Mouse (Mus musculus) E14TG2a.4 (cell line): ENCODE data around the gene Tnfrsf14.

Experiments used
- H3K27me3 ChIP-seq: 2 replicates; pipeline ENCODE4 v1.6.1; 2014; ENCODE audit warnings: low read length, control low read depth; ENCODE audit not compliant: insufficient read depth
- H3K36me3 ChIP-seq: 2 replicates; pipeline ENCODE4 v1.6.1; 2014; ENCODE audit warnings: low read length, control low read depth; ENCODE audit not compliant: insufficient read depth
- H3K4me1 ChIP-seq: replicated peaks from 2 replicates; pipeline ENCODE4 v1.6.1; 2014; ENCODE audit warnings: low read depth, low read length, control low read depth
- H3K4me3 ChIP-seq: replicated peaks from 2 replicates; pipeline ENCODE4 v1.5.1; 2014; ENCODE audit warnings: mild to moderate bottlenecking, low read length
- H3K9me3 ChIP-seq: 2 replicates; pipeline ENCODE4 v1.6.1; 2014; ENCODE audit warnings: low read length, control low read depth
- CTCF ChIP-seq: conservative IDR thresholded peaks from 2 replicates; pipeline ENCODE4 v1.5.1; 2014; ENCODE audit warnings: low read length
- NANOG ChIP-seq: IDR thresholded peaks from 2 replicates; pipeline ENCODE4 v1.6.1; 2014; ENCODE audit warnings: borderline replicate concordance, low read length, mixed read lengths
- POU5F1 ChIP-seq: IDR thresholded peaks from 2 replicates; pipeline ENCODE4 v1.6.1; 2014; ENCODE audit warnings: low read length, borderline replicate concordance

Gene Tnfrsf14

DNA sequence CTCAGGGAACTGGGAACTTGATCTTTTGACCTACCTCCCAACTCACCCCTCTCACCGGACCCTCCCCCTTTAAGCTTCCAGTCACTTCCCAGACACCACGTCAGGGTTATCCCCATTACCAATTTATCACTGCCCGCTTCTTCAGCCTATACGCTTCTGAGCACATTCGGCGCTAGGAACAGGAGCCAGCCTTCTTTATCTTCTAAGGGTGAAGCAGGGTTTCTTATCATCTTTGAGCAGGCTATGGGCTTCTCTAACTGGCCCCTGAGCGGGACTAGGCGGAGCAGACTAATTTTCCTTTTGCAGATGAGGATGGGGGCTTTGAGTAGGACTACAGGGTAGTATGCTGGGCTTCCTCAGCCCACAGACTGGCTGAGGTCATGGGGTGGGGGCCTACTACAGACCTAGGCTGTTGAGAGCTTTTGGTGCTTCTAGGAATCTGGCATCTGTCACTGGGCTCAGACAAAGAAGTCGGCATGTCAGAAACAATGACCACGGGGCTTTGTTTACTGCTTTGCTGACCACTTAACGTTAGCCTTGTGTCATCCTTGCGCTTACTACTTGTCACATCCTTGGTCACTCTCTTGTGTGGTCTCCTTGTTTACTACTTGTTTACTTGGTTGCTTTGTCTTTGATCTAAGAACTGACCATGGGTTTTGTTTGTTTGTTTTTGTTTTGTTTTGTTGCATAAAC lies at the start of gene Tnfrsf14:
Gene Tnfrsf14 (minus strand): TSS at position 169 of the 693 bp plus-strand sequence.
- no peaks in the 10 kb centered on the region for H3K9me3 ChIP-seq
- peaks cover 30% of the 10 kb centered on the region for H3K27me3 ChIP-seq
- H3K4me3 ChIP-seq, result no peak within 1 kb of the TSS
- no peaks in the 10 kb centered on the region for H3K36me3 ChIP-seq
- H3K4me1 ChIP-seq, result peaks cover 31% of the 10 kb centered on the region
- no peak for TF ChIP-seq NANOG
- TF ChIP-seq CTCF, result no peak
- no peak for TF ChIP-seq POU5F1

DNA sequence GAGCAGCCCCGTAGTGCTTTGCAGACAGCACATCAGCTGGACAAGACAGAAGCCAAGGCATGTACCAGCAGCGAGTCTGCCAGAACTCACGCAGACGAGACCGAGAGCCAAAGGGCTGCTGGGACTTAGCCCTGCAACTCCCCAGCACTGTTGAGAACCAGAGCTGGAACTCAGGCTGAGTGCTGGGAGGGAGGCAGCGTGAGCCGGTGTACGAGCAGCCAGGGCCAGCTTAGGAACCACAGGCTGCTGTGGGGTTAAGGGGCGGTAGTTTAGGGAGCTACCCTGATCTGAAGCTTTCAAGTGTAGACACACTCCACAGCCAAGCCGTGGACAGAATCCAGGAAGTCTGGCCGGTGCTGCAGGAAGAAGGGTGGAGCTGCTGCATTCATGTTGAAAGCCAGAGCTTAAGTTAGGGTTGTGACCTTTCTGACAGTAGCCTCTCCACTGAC lies 45.8 kb upstream of the Tnfrsf14 start:
- Histone ChIP-seq H3K27me3 (no peaks in the 10 kb centered on the region), H3K4me1 (peaks cover 19% of the 10 kb centered on the region), H3K9me3 (peaks cover 61% of the 10 kb centered on the region), H3K36me3 (peaks cover 100% of the 10 kb centered on the region), H3K4me3 (no peak overlapping the region)
- no peak for TF ChIP-seq POU5F1
- TF ChIP-seq NANOG, result no peak
- no peak for TF ChIP-seq CTCF

DNA sequence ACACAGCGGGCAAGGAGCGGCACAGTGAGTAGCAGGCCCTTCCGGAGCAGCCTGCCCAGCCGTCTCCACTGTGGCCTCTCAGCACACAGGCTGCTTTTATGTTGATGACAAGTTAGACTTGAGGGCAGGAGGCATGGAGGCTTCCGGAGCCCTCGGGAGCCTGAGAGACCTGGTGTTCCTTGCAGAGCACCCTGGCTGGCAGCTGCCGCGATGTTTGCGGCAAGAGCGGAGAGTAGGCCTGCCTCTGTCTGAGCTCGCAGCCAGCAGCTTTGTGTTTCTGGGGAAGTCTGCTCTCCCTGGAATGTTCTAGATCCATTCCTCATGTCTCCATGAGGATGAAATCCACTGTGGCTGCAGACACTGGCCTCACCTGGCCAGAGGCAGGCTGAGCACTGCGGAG lies 44.2 kb upstream of the Tnfrsf14 start:
- TF ChIP-seq CTCF, result no peak
- TF ChIP-seq POU5F1, result no peak; the same call in 1 of the 2 replicates
- TF ChIP-seq NANOG, result no peak

DNA sequence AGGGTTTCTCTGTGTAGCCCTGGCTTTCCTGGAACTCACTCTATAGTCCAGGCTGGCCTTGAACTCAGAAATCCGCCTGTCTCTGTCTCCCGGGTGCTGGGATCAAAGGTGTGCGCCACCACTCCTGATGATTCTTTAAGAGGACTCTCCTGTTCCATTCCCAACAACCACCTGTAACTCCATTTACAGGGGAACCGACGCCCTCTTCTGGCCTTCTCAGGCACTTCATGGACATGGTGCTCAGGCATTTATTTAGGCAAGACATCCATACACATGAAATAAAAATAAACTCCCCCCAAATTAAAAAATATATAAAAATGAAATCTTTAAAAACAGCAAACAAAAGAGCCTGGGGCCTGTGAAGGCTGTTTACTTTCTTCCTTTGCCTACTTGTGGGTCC lies 38.8 kb upstream of the Tnfrsf14 start:
- H3K4me3 ChIP-seq, result no peak overlapping the region
- H3K36me3 ChIP-seq, result peaks cover 58% of the 10 kb centered on the region
- H3K9me3 ChIP-seq, result peaks cover 34% of the 10 kb centered on the region
- peaks cover 39% of the 10 kb centered on the region for H3K4me1 ChIP-seq
- H3K27me3 ChIP-seq, result peaks cover 17% of the 10 kb centered on the region
- TF ChIP-seq CTCF (peak; percentile 58), POU5F1 (no peak), NANOG (no peak)

More for the DNA sequence above, 44.2 kb upstream of the Tnfrsf14 start:
- peaks cover 96% of the 10 kb centered on the region for H3K36me3 ChIP-seq
- H3K9me3 ChIP-seq, result peaks cover 65% of the 10 kb centered on the region
- H3K4me1 ChIP-seq, result peaks cover 10% of the 10 kb centered on the region
- H3K27me3 ChIP-seq, result no peaks in the 10 kb centered on the region
- no peak overlapping the region for H3K4me3 ChIP-seq

DNA sequence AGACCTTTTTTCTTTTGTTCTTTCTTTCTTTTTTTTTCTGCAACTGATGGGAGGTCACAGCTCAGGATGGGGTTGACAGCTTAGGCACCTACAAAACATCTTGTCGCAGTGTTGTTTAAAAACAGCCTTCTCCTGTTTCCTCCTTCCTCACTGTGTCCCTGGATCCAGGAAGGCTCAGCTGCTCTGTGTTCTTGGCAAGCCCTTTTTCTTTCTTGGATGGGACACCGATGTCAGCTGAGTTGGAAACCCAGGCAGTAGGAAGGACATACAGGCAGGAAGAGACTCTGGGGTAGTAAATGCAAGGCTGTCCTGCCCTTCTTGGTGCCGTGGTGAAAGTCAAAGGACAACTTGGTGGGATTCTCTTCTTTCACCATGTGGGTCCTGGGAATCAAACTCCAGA lies 37.5 kb upstream of the Tnfrsf14 start:
- Histone ChIP-seq H3K4me3 (no peak overlapping the region; the same call in 1 of the 2 replicates), H3K4me1 (peaks cover 46% of the 10 kb centered on the region), H3K27me3 (peaks cover 30% of the 10 kb centered on the region), H3K36me3 (peaks cover 45% of the 10 kb centered on the region), H3K9me3 (peaks cover 20% of the 10 kb centered on the region)
- TF ChIP-seq POU5F1 (no peak), CTCF (no peak), NANOG (no peak)

DNA sequence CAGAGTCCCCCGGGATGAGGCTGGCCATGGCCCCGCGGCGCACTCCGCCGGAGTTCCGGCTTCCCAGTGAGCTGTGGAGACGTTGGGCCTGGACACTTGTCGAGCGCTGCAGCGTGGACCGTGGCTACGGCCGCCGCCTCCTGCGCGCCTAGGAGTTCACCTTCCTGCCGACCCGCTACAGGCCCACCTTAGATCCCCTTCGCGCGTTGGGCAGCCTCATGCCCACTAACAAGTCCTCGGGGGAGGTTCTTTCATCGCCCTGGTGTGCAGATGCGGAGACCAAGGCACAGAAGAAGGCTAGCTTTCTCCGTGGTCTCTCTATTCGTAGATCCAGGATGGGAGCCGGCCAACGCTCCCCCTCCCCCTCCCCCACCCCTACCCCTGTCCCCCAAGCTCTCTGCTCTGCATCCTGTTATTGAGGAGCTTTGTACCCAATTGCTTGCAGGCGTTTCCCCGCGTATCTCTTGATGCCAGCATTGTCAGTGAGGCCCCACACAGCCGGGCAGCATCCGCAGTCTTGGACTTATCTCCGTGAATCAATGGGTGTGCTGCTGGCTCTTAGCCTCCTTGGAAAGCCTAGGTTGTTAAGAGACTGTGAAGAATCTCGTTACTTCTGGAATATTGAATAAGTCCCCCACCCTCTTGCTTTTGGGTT lies 36.3 kb upstream of the Tnfrsf14 start:
- Histone ChIP-seq H3K4me1 (peaks cover 54% of the 10 kb centered on the region), H3K4me3 (peak overlapping the region; percentile 91), H3K27me3 (peaks cover 41% of the 10 kb centered on the region), H3K36me3 (peaks cover 34% of the 10 kb centered on the region), H3K9me3 (peaks cover 9% of the 10 kb centered on the region)
- TF ChIP-seq CTCF (no peak), POU5F1 (no peak), NANOG (no peak)

DNA sequence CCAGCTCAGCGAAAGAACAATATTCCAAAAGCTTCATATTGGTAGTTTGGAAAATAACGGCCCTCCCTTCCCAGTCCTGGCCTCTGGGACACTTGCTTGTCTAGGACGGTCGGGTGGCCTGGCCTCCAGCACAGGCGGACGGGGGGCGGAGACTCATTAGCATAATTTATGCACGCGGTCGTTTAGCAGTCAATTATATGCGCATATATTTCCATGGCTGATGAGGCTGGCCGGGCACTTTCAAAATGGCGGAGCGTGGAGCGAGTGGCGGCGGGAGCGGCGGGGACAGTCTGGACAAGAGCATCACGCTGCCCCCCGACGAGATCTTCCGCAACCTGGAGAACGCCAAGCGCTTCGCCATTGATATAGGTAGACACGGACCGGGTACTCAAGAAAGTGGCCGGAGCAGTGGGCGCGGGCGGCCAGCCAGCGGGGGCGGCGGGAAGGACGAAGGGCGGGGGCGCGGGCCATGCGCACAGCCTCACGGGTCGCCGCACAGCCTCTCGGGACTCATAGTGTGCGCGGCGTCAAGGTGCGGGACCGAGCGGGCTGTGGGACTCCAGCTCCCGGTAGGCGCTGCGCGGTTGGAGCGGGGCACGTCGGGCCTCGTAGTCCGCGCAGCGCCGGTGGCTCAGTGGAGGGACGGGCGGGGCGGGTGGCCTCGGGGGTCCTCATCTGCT lies 35.7 kb upstream of the Tnfrsf14 start, which contains the start of gene Pank4:
Gene Pank4 (plus strand): TSS at position 223 of the 680 bp plus-strand sequence.
- Histone ChIP-seq H3K36me3 (peaks cover 27% of the 10 kb centered on the region), H3K4me3 (peak within 1 kb of the TSS; percentile 91), H3K27me3 (peaks cover 48% of the 10 kb centered on the region), H3K4me1 (peaks cover 59% of the 10 kb centered on the region), H3K9me3 (peaks cover 2% of the 10 kb centered on the region; the same call in 1 of the 2 replicates)
- peak; percentile 89 for TF ChIP-seq POU5F1
- no peak for TF ChIP-seq NANOG
- no peak for TF ChIP-seq CTCF
